Mouse (Mus musculus) C2C12 (cell line): Measurements from ENCODE around the gene Nova1. TPM values are rescaled to one million over a fixed set of nuclear protein-coding genes. Genes with fewer than 3 reads are reported as not detected.

Experiments
- H3K27me3 ChIP-seq: one replicate; pipeline ENCODE4 v1.6.1; 2011; ENCODE audit not compliant: control insufficient read depth, insufficient read depth, insufficient read length
- H3K36me3 ChIP-seq: one replicate; pipeline ENCODE4 v1.6.1; 2011; ENCODE audit not compliant: control insufficient read depth, insufficient read depth
- H3K4me3 ChIP-seq: one replicate; pipeline ENCODE4 v1.5.1; 2011; ENCODE audit warnings: mild to moderate bottlenecking, control low read depth; ENCODE audit not compliant: poor library complexity, insufficient read depth, severe bottlenecking
- H3K79me2 ChIP-seq: one replicate; pipeline ENCODE4 v1.6.1; 2011; ENCODE audit not compliant: control insufficient read depth, insufficient read depth
- H3K79me3 ChIP-seq: one replicate; pipeline ENCODE4 v1.6.1; 2011; ENCODE audit warnings: low read depth, control low read depth
- H3ac ChIP-seq: one replicate; pipeline ENCODE3; 2011; ENCODE audit warnings: low read depth; ENCODE audit not compliant: control insufficient read depth, insufficient read length
- CEBPB ChIP-seq: IDR thresholded peaks from one replicate; pipeline ENCODE4 v1.6.1; 2011; ENCODE audit warnings: low read depth, mild to moderate bottlenecking, control low read depth, moderate library complexity
- CTCF ChIP-seq: IDR thresholded peaks from one replicate; pipeline ENCODE4 v1.5.1; 2011; ENCODE audit not compliant: control insufficient read depth, insufficient read depth, insufficient read length
- FOSL1 ChIP-seq: IDR thresholded peaks from one replicate; pipeline ENCODE4 v1.8.0; 2011; ENCODE audit warnings: mild to moderate bottlenecking, low read length; ENCODE audit not compliant: poor library complexity, insufficient read depth, severe bottlenecking
- MAX ChIP-seq: IDR thresholded peaks from one replicate; pipeline ENCODE4 v1.6.1; 2011; ENCODE audit warnings: mild to moderate bottlenecking, control low read depth
- MYOD1 ChIP-seq: IDR thresholded peaks from one replicate; pipeline ENCODE4 v1.6.1; 2011; ENCODE audit warnings: low read depth; ENCODE audit not compliant: control insufficient read depth, insufficient read length
- MYOG ChIP-seq: IDR thresholded peaks from one replicate; pipeline ENCODE4 v1.6.1; 2011; ENCODE audit not compliant: control insufficient read depth, insufficient read length; ENCODE audit errors: extremely low read depth
- USF1 ChIP-seq: IDR thresholded peaks from one replicate; pipeline ENCODE4 v1.6.1; 2011; ENCODE audit warnings: low read depth, mild to moderate bottlenecking, control low read depth, moderate library complexity
- polyA plus RNA-seq: library from polyadenylated mRNA; unstranded; fragments of >200 nt; fragmentation: generic; extraction: Trizol; gene quantifications from one replicate; pipeline ENCODE4 v1.2.1, GENCODE M21; 2012; ENCODE audit warnings: missing spikeins

Nova1 gene
- polyA plus RNA-seq, 1 experiment = 0.01 TPM

DNA sequence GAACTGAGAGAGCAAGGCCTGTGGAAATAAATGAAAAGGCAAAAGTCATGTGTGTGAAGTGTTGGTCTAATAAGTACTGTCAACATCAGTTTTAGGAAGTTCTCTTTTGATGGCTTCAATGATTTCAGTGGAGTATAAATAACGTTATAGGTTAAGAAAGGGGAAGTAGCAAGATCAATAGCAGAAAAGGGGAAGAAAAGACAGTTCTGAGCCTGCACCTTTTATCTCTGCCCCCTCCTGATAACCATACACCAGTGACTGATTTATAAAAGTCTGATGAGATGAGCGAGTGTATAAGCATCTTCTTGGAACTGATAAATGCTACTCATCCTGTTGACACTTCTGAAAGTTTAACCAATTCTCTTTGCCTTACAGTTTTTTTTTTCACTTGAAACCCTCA lies 108.6 kb downstream of the Nova1 start:
- TF ChIP-seq MAX = no peak
- no peak for TF ChIP-seq FOSL1
- TF ChIP-seq USF1 = no peak
- TF ChIP-seq CEBPB = no peak
- no peak for TF ChIP-seq MYOD1
- no peak for TF ChIP-seq CTCF
- no peak for TF ChIP-seq MYOG
- H3ac ChIP-seq = no peak overlapping the region
- no peaks in the 10 kb centered on the region for H3K36me3 ChIP-seq
- no peaks in the 10 kb centered on the region for H3K27me3 ChIP-seq
- H3K4me3 ChIP-seq = no peak overlapping the region
- no peaks in the 10 kb centered on the region for H3K79me3 ChIP-seq
- no peaks in the 10 kb centered on the region for H3K79me2 ChIP-seq

DNA sequence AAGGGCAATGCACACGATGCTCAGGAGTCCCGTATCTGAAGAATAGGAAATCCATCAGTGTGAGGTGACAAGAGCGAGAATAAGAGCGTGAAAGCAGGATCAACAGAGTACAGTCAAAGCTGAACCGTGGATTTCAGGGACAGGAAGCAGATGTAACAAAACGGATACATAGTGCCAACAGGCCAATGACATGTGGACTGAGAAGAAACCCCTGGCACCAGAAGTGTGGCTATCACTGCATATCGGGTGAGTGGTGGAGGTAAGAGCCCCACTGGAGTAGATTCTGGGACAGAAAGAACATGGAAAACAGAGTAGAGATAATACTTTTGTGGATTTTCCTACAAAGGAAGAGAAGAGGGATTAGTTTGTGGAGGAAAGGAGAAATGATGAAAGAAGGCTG lies 109.3 kb downstream of the Nova1 start:
- H3K79me2 ChIP-seq = no peaks in the 10 kb centered on the region
- H3K4me3 ChIP-seq = no peak overlapping the region
- H3K27me3 ChIP-seq = no peaks in the 10 kb centered on the region
- H3ac ChIP-seq = no peak overlapping the region
- no peaks in the 10 kb centered on the region for H3K79me3 ChIP-seq
- TF ChIP-seq MYOD1 = no peak
- no peak for TF ChIP-seq FOSL1
- TF ChIP-seq CEBPB = no peak
- TF ChIP-seq MYOG = no peak
- no peak for TF ChIP-seq USF1
- TF ChIP-seq MAX = no peak
- TF ChIP-seq CTCF = no peak
- H3K36me3 ChIP-seq = no peaks in the 10 kb centered on the region

DNA sequence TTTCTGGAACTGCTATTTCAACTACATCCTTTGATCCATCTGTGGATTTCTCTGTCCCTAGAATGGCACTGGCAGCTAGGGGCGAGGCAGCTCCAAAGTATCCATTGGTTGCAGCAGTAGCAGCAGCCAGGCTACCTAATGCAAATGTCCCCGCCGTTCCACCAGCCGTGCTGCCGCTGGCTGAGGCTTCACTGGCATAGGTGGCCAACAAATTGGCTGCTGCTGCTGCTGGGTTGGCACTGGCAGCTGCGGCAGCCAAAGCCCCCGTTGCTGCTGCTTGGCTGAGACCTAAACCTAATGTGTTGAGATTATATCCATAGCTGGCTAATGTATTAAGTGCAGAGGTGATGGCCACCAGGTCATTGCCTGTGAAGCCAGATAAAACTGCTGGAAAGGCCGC lies 118.5 kb downstream of the Nova1 start:
- H3K4me3 ChIP-seq = no peak overlapping the region
- no peaks in the 10 kb centered on the region for H3K27me3 ChIP-seq
- TF ChIP-seq CTCF (no peak), FOSL1 (no peak), MYOD1 (no peak), USF1 (no peak), MYOG (no peak), CEBPB (no peak), MAX (no peak)
- no peaks in the 10 kb centered on the region for H3K79me2 ChIP-seq
- H3K79me3 ChIP-seq = no peaks in the 10 kb centered on the region
- H3K36me3 ChIP-seq = no peaks in the 10 kb centered on the region
- no peak overlapping the region for H3ac ChIP-seq

DNA sequence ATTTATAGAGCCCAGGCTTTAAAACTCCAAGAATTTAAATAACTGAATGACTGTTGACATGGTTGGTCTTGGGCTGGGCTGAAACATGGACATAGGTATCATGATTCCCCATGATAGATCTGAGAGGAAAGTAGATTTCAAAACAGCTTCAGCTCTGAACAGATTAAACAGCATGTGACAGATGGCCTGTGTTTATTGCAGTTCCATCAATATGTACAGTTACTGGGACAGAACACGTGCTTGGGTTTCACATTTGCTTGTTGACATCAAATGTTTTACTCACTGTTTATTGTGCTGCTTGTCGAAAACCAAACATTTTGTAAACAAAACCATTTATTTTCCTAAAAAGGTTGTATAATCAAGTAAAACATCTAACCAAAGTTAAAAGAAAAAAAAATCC lies 142.4 kb downstream of the Nova1 start:
- no peaks in the 10 kb centered on the region for H3K36me3 ChIP-seq
- TF ChIP-seq USF1 = no peak
- no peak for TF ChIP-seq CTCF
- no peak for TF ChIP-seq CEBPB
- no peak for TF ChIP-seq MYOG
- TF ChIP-seq FOSL1 = no peak
- no peak for TF ChIP-seq MAX
- TF ChIP-seq MYOD1 = no peak
- H3K79me3 ChIP-seq = no peaks in the 10 kb centered on the region
- H3K4me3 ChIP-seq = no peak overlapping the region
- no peaks in the 10 kb centered on the region for H3K79me2 ChIP-seq
- no peak overlapping the region for H3ac ChIP-seq
- H3K27me3 ChIP-seq = no peaks in the 10 kb centered on the region

DNA sequence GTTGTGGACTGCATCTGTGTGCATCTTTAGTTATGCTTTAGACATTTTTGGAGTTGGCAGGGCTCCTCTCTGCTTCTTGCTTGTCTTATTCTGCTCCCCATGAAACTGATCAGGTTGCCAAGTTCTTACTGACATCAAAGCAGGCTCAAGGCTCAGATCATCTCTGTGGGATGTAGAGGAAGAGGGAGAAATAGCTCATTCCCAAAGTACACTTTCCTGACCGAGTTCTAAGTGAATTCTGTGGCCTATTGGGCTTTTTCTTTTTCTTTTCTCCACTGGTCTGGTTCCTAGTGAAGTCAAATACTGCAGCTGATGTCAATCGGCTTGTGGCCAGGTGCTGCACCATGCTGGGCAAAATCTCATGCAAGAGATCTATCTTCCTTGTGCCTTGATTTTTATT lies 152.0 kb downstream of the Nova1 start:
- Histone ChIP-seq H3K4me3 (no peak overlapping the region), H3ac (no peak overlapping the region), H3K79me3 (no peaks in the 10 kb centered on the region), H3K36me3 (no peaks in the 10 kb centered on the region), H3K27me3 (no peaks in the 10 kb centered on the region), H3K79me2 (no peaks in the 10 kb centered on the region)
- no peak for TF ChIP-seq MYOG
- TF ChIP-seq FOSL1 = no peak
- TF ChIP-seq MAX = no peak
- no peak for TF ChIP-seq CTCF
- TF ChIP-seq MYOD1 = no peak
- no peak for TF ChIP-seq CEBPB
- TF ChIP-seq USF1 = no peak

DNA sequence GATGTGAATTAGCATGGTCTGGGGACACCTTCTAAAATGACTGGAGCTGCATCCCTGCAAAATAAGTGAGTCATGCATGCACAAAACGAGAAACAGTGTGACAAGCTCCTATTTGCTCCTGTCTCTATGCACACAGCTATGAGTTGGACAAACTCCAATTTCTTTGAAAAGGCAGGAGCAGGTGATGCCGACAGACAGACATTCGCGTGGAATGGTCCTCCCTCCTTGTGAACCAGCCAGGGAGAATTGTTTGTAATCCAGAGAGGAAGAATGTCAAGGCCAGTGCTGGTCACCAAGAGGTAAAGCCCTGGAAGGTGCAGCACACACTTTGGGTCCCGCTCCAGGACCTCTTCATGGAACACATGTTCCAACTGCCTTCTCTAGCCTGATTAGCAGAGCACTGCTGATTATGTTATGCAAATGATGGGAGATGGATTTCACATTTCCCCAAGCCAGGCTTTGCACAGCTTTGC lies 172.6 kb downstream of the Nova1 start:
- Histone ChIP-seq H3K36me3 (no peaks in the 10 kb centered on the region), H3K79me2 (no peaks in the 10 kb centered on the region), H3K4me3 (no peak overlapping the region), H3K79me3 (no peaks in the 10 kb centered on the region), H3K27me3 (no peaks in the 10 kb centered on the region), H3ac (no peak overlapping the region)
- no peak for TF ChIP-seq CEBPB
- no peak for TF ChIP-seq MYOG
- no peak for TF ChIP-seq MAX
- no peak for TF ChIP-seq USF1
- no peak for TF ChIP-seq CTCF
- TF ChIP-seq FOSL1 = no peak
- TF ChIP-seq MYOD1 = no peak
